Mouse (Mus musculus) thymus, postnatal 4 days (tissue): Measurements from ENCODE around the gene Lbx2.

ENCODE experiments used
- DNase-seq: peaks from one replicate; pipeline ENCODE4 v3.0.0; 2021

Lbx2 gene

DNA sequence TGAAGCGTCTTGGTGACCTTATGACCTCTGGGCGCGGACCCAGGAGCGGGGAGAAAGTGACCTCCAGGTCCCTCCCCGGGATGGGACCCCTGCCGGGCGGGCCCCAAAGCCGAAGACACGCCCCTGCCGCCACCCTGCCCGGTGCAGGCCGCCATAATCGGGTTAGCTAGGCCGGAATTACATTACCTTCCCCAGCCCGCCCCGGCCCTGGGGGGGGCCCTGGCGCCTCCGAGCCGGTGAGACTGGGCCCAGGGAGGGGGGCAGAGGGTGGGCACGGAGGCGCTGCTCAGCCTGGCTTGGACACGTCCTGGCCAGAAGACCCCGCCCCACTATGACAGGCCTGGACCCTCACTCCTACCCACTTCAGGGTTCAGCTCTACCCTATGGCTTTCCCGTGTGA is 14.9 kb upstream of the Lbx2 start:
- no peak for DNase-seq

DNA sequence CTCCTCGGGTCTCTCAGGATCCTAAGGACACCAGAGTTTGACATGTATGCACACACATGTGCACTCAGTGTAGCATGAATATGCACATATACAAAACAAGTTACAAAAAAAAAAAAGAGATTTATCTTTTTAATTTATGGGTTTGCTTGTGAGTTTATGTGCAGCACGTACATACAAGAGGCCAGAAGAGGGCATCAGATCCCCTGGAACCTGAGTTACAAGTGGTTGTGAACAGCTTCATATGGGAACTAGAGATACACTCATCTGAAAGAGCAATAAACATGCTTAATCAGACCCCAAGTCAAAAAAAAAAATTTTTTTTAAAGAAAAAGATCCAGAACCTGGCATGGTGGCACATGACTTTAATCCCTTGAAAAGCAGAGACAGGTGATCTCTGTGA is 11.2 kb upstream of the Lbx2 start:
- DNase-seq, result peak; percentile 52

DNA sequence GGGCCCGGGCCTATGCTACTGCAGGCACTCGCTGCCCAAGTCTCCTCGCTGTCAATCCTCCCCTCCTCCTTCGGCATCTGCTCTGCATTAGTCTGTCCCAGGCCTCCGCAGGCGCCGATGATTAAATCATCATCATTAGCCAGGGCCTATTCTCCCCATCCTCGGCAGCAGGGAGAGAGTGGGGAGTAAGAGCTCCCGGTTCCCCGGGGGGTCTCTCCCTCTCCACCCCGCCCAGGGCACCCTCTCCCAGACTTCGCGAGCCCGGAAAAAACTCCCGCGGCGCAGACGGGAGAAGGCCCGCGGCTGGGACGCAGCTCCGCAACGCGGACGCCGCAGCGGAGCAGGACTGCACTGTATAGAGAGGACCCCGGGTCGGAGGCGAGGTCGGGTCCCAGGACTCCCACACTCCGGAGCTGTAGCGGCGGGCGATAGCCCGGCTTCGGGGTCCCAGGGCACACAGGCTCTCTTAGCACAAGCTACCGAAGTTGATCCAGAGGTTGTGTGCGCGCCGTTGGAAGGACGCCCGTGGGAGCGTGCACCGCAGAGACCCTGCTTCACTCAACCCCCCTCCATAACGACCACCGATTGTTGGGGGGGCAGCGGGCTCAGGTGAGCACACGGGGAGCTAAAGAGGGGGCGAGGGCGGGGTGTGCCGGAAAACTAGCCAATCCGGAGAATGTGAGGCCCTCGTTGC is 8.4 kb upstream of the Lbx2 start, which contains the start of gene Pcgf1:
TSS of gene Pcgf1 (plus strand) at position 240 of the 694 bp plus-strand sequence.
- DNase-seq, result no peak

DNA sequence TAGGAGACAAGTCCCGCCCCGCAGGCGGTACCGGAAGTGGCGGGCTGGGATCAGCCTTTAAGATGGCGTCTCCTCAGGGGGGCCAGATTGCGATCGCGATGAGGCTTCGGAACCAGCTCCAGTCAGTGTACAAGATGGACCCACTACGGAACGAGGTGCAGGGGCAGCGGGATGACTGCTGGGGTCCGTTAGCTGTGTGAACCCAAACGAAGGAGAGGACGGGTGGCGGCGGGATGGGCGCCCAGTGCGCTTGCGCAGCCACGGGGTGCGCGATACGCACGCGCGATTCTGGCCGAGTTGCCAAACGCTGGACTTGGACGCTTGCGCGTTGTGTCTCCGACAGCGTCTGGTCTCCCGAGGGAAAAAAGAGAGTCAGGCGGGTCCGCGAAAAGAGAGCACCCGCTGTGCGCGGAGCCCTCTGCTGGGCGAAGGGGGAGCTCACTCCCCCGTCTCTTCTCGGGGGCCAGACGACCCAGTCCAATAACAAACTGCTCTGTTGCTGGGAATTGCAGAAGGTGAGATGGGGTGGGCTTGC is 7.8 kb upstream of the Lbx2 start:
- DNase-seq, result peak; percentile 100

DNA sequence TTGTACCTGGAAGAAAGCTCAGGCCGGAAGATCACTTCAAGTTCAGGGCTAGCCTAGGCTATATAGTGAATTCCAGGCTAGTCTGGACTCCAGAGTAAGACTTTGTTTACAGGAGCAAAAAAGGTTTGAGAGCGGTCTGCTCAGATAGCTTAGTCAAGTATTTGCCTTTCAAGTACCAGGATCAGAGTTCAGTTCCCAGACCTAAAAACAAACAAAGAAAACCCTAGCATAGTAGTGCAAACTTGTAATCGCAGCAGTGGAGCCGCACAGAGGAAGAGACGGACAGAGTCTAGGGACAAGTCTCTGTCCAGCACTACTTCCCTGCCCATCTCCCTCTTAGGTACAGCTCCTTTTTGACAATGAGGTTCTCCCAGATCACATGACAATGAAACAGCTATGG is 6.0 kb upstream of the Lbx2 start:
- no peak for DNase-seq

DNA sequence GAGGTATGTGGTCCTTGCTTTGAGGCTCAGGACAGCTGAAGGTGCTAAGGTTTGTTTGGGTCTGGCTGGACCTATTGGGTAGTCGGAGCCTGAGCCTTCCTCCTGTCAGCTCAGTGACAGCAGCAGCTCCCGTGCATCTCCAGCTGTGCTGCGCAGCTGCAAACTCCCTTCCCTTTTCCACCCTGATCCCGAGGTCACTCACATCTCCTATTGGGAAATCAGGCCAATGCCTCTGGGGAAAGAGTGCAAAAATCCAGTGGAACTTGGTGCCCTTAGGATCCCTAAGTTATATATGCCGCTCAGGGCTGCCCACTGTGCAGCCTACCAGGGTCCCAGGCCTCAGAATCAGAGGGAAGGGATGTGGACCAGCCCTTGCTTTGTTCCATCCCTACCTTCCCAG is 2.7 kb upstream of the Lbx2 start:
- no peak for DNase-seq

DNA sequence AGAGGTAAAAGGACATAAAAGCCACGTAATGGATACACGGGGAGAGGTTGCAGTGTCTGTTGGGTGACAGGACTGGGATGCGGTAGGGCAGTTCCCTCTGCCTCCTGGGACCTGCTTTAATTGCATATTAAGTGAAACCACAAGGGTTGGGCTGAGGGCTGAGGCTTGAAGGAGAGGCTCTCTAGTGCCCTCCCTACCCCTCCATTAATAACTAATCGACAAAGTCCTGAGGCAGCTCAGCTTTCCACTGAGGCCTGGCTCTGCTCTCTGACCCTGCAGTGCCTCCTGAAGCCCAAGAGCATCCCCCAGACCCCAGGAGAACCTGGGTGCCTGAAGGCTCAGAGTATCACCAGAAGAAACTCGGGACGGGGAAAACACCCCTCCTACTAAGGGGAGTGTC is 1.7 kb upstream of the Lbx2 start:
- no peak for DNase-seq

DNA sequence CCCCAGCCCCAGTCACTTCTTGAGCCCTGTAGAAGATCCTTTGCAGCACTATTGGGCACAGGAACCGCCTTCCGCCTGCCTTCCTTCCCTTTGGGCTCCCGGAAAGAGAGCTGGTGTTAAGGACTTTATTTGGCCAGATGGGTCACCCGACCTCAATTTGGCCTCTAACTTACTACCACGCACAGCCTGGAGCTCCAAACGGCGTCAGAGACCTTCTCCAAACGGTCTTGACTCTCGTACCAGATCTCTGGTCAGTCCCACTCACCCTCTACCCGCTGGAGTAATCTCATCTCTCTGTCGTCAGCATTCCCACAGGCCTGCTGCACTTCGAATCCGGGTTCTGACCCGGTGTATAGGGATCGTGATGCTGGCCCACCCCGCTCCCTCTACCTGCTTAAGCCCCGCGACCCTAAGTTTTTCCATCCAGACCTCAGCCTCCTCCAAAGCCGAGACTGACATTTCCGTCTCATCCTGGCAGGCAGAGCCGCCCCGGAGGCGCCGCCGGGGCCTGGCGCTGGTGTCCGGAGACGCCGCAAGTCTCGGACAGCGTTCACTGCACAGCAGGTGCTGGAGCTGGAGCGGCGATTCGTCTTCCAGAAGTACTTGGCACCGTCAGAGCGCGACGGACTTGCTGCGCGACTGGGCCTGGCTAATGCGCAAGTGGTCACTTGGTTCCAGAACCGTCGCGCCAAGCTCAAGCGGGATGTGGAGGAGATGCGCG is 1.2 kb downstream of the Lbx2 start:
- no peak for DNase-seq

DNA sequence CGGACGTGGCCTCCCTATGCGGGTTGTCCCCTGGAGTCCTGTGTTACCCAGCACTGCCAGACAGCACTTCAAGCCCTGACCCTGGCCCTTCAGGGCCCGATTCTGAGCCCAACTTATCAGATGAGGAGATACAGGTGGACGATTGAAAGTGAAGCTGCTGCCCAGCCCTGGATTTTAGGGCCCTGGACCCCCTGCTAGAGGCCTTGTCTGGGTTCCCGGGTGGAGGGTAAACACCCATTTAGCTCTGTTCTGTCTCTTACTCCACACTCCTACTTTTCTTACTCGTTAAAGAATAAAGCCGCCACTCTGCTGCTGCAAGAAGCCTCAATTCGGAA is 1.7 kb downstream of the Lbx2 start:
- DNase-seq, result no peak

DNA sequence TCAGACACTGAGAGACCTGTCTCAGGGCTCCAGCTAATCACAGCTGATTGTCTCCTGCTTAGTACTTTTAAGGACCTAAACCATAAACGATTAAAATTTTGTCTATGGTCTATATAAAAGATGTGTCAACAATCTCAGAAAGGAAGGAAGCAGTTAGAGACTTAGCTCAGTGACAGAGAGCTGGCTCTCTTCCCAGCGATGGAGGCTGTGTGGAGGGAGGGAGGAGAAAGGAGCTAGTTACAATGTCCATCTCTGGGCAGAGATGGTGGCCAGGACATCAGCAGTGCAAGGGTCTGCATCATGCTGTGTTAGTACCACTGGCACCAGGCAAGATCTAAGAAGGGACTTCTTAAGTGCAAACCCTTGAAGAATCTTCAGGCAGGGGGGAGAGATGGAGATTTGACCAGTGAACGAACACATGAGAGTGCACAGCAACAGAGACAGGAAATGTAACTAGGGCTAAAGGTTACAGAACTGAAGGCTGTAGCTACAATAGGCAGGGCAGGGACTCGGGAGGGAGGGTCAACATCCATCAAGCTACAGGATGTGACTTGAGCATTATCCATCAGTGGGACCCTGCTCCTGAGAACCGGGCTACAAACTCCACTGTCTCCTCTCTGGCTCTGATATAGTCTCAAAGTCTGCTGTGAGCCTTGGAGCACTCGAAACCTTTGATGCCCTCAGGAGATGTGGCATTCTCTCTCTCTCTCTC is 6.4 kb downstream of the Lbx2 start:
- DNase-seq, result no peak

DNA sequence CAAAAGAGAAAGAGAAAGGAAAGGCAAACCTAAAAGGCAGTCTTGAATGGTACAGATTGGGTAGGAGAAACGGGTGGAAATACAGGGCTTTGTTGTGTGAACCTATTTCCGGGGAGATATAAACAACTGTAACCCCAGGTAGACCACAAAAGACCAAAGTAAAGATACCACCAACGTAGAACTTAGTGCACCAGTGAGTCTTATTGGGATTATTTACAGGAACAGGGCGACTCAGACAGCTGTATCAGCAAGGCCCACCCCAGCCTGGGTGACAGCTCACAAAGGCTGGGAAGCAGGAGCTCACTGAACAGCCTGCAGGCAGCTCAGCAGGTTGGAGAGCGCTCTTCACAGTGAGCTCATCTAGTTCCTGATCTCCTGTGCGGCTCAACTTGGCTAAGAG is 9.8 kb downstream of the Lbx2 start:
- peak; percentile 59 for DNase-seq

DNA sequence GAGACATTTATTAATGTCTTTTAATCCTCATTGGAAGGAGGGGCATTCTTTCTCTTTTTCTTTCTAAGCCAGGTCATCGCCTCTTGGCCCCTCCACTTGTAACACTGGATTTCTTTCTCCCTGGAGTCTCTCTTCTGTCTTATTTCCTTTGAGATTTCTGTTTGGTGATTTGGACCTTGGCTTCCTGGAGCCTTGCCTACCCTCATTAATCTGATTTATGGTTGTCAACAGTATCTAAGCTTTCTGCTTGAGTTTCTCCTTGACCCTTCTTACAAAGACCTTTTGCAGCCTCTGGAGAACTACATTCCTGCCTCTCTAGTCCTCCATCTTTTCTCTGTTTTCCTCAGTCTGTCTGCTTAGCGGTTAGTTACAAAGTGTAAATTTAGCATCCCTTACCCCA is 12.2 kb downstream of the Lbx2 start:
- DNase-seq, result no peak

DNA sequence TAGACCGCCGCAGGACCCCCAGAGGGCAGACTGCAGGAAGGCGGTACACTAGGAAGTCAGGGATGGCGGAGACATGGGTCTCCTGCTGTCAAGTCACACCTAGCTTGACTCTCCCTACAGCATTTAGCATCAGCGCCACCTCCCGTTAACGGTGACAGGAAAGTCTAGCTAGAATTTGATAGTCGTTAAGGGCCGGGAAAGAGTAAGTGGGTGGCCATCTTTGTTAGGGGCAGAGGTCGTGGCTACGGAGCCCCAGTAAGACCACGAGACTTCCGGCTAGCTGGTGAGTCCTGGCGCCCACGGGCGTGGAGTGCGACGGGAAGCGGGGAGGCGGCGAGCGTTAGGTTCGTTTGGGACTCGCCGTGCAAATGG is 15.1 kb downstream of the Lbx2 start, which contains the start of the genes Ccdc142 and Gm42688:
TSS of gene Ccdc142 (plus strand) at position 286 of the 372 bp plus-strand sequence.
TSS of gene Gm42688 (plus strand) at position 302 of the 372 bp plus-strand sequence.
- DNase-seq, result peak; percentile 94

DNA sequence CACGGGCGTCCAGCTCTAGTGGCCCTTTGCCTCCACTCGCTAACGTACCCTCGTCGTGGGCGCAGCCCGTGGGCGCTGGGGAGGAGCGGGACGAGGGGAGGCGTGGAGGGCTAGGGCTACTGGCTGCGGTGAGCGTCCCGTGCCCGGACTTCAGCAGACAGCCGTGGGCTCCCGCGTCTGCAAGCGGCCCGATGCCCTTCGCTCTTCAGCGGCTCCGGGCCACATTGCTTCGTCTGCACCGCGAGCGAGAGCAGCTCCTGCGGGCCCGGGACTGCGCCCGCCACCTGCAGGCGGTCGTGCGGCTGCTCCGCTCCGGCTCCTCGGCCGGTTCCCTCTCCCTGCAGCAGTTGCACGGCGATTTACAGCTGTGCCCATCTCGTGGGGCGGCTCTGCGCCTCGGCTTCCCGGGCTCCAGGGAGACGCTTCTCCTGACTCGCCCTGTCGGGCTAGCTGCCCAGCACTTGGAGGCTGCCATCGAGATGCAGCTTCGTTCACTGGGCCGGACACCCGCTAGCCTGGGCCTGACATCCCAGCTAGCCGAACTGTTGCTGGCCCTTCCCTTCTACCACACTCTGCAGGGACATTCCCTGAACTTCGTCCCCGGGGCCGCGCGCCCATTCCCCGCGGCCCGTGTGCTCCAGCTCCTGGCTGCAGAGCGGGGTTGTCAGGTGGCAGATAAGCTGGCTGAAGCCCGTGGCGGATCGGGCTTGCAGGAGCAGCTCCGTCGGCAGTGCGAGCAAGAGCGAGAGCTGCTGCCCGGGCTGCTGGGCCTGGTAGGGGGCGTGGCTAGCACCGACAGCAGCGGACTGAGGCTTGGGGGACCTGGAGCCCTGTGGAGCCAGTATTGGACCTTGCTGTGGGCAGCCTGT is 15.8 kb downstream of the Lbx2 start:
- peak; percentile 88 for DNase-seq

DNA sequence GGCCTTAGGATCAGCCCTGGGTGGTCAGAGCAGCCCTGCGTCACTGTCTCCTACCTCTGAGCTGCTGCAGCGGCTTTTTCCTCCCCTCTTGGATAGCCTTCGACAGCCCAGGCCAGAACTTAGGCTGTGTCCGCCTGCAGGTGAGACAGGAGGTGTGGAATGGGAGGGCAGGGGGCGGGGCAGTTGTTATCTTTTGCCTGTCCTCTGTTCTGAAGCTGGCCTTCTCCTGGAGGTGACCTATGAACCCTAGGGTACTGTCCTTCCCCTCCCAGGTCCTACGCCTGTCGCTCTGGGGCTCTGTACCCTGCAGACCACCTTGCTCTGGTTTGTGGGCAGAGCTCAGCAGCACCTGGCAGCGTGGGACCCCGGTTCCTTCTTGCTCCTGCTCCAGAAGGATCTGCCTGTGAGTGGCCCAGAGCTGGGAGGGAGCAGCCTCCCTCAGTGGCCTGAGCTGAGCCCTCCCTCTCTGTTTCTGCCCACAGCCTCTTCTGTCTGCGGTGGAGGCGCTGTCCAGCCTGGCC is 17.0 kb downstream of the Lbx2 start:
- no peak for DNase-seq

DNA sequence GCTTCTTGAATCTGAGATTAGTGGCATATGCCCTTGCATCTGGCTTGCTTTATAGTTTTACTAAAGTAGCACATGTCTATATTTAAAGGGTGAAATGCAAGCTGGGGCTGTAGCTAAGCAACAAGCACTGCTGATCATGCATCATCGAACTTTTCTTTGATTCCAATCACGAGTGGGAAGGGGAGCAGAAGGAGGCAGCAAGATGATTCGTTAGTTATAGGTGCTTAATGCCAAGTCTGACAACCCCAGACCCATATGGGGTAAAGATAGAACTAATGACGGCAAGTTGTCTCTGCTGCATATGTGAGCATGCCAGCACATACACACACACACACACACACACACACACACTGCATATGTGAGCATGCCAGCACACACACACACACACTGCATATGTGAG is 18.0 kb downstream of the Lbx2 start:
- no peak for DNase-seq

DNA sequence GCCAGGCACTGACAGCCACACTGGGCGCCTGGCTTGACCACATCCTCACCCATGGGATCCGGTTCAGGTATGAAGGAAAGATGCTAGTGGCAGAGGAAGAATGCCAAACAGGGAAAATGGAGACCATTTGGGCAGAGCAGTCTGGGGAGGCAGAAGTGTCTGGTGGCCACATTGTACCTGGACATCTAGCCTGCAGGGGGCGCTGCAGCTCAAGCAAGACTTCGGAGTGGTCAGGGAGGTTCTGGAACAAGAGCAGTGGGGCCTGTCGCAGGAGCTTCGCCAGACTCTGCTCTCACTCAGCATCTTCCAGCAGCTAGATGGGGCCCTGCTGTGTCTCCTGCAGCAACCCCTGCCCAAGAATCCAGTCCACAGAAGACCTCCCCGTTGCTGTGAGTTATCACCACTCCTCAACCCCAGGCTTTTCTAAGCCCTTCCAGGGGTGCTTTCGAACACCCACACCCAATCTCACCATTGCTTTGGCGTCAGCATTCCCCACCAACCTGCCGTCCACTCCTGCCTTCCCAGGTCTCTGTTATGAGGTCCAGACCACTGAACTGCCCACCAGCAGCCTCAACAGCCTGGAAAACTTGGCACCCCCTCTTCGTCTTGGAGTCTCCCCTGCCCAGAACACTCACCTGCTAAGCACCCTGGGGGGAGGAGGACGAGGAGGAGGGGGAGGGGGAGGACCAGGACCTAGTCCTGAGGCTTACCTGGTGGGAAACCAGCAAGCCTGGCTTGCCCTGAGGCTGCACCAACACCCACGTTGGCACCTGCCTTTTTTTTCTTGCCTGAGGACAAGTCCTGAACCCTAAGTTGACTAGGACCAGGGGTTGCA is 21.6 kb downstream of the Lbx2 start:
- DNase-seq, result peak; percentile 94

DNA sequence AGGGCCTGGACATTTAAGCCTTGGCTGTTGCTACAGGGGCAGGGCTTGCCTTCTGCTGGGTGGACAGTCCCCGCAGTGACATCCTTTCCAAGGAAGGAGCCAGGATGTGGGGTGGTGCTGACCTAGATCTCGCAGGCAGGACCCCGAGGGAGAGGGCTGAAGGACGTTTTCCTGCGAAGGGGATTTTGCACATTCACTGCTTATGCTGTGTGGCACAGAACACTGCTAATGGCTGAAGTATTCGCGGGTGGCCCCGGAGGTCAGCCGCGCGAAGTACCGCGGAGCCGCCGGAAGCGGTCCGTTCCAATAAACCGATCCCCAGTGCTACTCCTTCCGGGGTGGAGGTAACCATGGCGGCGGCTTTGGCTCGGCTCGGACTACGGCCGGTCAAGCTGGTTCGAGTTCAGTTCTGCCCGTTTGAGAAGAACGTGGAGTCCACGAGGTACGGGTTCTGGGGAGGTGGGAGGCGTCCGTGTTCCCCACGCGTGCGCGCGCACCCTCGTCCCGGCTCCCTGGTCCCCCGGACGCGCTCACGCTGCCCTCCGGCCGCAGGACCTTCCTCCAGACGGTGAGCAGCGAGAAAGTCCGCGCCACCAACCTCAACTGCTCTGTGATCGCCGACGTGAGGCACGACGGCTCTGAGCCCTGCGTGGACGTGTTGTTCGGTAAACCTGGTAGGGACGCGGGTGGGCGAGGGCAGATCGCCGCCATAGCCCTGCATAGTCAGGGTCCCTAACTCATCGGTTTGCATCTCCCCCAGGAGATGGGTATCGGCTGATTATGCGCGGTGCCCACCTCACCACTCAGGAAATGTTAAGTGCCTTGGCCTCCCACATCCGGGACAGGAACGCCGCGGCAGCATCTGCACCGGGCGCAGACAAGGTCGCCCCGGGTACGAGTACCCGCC is 22.8 kb downstream of the Lbx2 start, which contains the start of gene Mrpl53:
TSS of gene Mrpl53 (plus strand) at position 279 of the 907 bp plus-strand sequence.
- peak; percentile 80 for DNase-seq

DNA sequence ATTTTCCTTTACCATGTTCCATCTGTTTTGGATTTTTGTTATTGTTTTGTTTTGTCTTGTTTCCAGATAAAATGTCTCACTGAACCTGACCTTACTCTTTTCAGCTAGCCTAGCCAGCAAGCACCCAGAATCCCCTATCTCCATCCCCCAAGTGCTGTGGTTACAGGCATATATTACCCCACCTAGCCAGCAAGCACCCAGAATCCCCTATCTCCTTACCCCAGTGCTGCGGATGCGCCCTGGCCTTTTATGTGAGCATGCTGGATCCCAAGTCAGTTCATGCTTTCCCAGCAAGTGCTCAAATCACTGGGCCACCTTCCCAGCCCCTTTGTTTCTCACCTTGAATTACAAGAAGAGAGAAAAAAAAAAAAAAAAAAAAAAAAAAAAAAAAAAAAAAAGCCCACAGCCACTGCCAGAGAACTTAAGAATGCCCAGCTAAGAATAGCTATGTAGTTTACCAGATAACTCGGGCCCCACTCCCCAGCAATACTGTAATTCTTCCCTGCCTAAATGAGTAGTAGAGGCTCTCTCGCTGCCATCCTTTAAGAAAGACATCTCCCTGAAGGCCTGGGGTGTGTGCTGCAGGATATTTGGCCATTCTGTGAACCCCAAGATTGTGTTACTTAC is 25.5 kb downstream of the Lbx2 start:
- no peak for DNase-seq
